Mouse (Mus musculus): Measurements from ENCODE around the gene Cdh9. TPM values are rescaled to one million over a fixed set of nuclear protein-coding genes. Genes with fewer than 3 reads are reported as not detected.

Gene Cdh9
- polyA plus RNA-seq, 1 experiment, result not detected

DNA sequence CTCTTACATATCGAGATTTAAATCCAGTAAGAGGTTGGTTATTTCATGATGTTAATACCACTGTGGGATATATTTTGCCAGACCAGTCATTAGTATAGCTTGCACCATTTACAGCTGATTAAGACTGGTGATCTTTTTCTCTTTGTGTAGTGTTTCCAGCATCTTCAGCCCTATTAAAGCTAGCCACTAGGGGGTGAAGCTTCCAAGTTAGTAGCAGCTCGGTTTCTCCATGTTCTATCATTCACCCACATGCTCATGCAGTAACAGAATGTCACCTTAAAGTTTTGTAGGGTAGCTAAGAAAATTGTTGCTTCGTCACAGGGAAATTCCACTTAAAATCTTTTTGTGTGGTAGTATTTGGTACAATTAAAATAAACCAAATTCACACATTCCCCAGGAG, 82.2 kb downstream of the Cdh9 start:
- no peaks in the 10 kb centered on the region for H3K27me3 ChIP-seq (ENCODE audit: control insufficient read depth, insufficient read depth, insufficient read length)
- no peaks in the 10 kb centered on the region for H3K36me3 ChIP-seq (ENCODE audit: control insufficient read depth, insufficient read depth)
- H3K79me2 ChIP-seq (ENCODE audit: control insufficient read depth, insufficient read depth), result no peaks in the 10 kb centered on the region
- no peak overlapping the region for H3K4me3 ChIP-seq
- H3K4me2 ChIP-seq (ENCODE audit: low read depth), result no peak overlapping the region
- H3ac ChIP-seq (ENCODE audit: control insufficient read depth, insufficient read length), result no peak overlapping the region
- TF ChIP-seq MYOD1 (IDR thresholded peaks at IDR 0.05; ENCODE audit: control insufficient read depth in 1 of 3, insufficient read length in 2 of 3, low read depth in 2 of 3) (no peak), REST (IDR thresholded peaks at IDR 0.05; ENCODE audit: insufficient read depth, insufficient read length) (no peak), MAX (IDR thresholded peaks at IDR 0.05; ENCODE audit: low read depth) (no peak), TCF3 (IDR thresholded peaks at IDR 0.05; ENCODE audit: insufficient read length, low read depth) (no peak), CEBPB (IDR thresholded peaks at IDR 0.05; ENCODE audit: insufficient read depth, poor library complexity, severe bottlenecking) (no peak), POLR2A (IDR thresholded peaks at IDR 0.05; ENCODE audit: insufficient read length, low read depth) (no peak), POLR2AphosphoS2 (IDR thresholded peaks at IDR 0.05; ENCODE audit: insufficient read length, low read depth) (no peak), TCF12 (IDR thresholded peaks at IDR 0.05; ENCODE audit: insufficient read depth, poor library complexity, severe bottlenecking) (no peak)

DNA sequence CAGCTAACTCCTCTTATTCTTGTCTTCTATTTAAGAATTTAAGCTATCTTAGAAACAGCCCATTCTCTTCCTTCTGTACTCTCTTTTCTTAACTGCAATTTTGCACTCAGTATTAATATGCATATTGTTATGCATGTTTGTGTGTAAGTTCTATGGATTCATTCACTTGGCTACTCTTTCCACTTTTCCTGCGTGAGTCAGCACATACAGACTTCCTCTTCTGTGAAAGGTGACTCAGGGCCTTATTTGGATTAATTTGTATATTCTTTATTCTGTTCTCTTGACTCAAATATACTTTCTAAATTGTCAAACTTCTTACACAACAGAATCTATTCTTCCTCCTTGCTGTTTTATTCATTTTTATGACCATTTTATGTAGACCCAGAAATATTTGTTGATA, 85.5 kb downstream of the Cdh9 start:
- no peak overlapping the region for H3K4me3 ChIP-seq
- no peak for TF ChIP-seq TCF12 (IDR thresholded peaks at IDR 0.05; ENCODE audit: insufficient read depth, poor library complexity, severe bottlenecking)
- no peak for TF ChIP-seq REST (IDR thresholded peaks at IDR 0.05; ENCODE audit: insufficient read depth, insufficient read length)
- TF ChIP-seq TCF3 (IDR thresholded peaks at IDR 0.05; ENCODE audit: insufficient read length, low read depth), result no peak
- no peak for TF ChIP-seq POLR2AphosphoS2 (IDR thresholded peaks at IDR 0.05; ENCODE audit: insufficient read length, low read depth)
- TF ChIP-seq CEBPB (IDR thresholded peaks at IDR 0.05; ENCODE audit: insufficient read depth, poor library complexity, severe bottlenecking), result no peak
- no peak for TF ChIP-seq MAX (IDR thresholded peaks at IDR 0.05; ENCODE audit: low read depth)
- TF ChIP-seq POLR2A (IDR thresholded peaks at IDR 0.05; ENCODE audit: insufficient read length, low read depth), result no peak
- TF ChIP-seq USF1 (IDR thresholded peaks at IDR 0.05; ENCODE audit: low read depth), result no peak
- no peak for TF ChIP-seq SRF (IDR thresholded peaks at IDR 0.05; ENCODE audit: control insufficient read depth, insufficient read length, low read depth)
- TF ChIP-seq MYOG (IDR thresholded peaks at IDR 0.05; ENCODE audit: control insufficient read depth in 1 of 3, insufficient read depth in 1 of 3, insufficient read length in 2 of 3, low read depth in 2 of 3), result no peak
- no peak for TF ChIP-seq E2F4 (IDR thresholded peaks at IDR 0.05; ENCODE audit: insufficient read depth)
- TF ChIP-seq MYOD1 (IDR thresholded peaks at IDR 0.05; ENCODE audit: control insufficient read depth in 1 of 3, insufficient read length in 2 of 3, low read depth in 2 of 3), result no peak

DNA sequence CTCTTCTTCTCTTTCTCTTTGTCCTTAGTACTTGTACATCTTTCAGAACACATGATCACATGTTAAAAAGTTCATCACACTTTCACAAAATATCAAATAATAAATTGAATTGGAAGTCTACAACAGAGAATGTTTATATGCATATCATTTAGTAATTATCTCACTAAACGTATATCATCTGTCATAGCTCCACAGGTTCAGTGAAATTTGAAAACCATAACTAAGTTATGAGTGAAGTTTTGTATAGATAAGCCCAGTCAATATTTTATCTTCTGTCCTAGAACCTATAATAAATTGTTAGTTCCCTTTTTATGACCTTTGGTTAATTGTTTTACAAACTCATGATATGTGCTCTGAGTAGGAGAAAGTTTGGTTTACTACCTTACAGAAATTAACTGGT, 106.2 kb downstream of the Cdh9 start:
- TF ChIP-seq CEBPB (IDR thresholded peaks at IDR 0.05; ENCODE audit: insufficient read depth, poor library complexity, severe bottlenecking) (no peak), MAX (IDR thresholded peaks at IDR 0.05; ENCODE audit: low read depth) (no peak), MYOG (IDR thresholded peaks at IDR 0.05; ENCODE audit: control insufficient read depth in 1 of 3, insufficient read depth in 1 of 3, insufficient read length in 2 of 3, low read depth in 2 of 3) (no peak), REST (IDR thresholded peaks at IDR 0.05; ENCODE audit: insufficient read depth, insufficient read length) (no peak), SRF (IDR thresholded peaks at IDR 0.05; ENCODE audit: control insufficient read depth, insufficient read length, low read depth) (no peak), POLR2A (IDR thresholded peaks at IDR 0.05; ENCODE audit: insufficient read length, low read depth) (no peak), TCF3 (IDR thresholded peaks at IDR 0.05; ENCODE audit: insufficient read length, low read depth) (no peak), USF1 (IDR thresholded peaks at IDR 0.05; ENCODE audit: low read depth) (no peak), E2F4 (IDR thresholded peaks at IDR 0.05; ENCODE audit: insufficient read depth) (no peak), MYOD1 (IDR thresholded peaks at IDR 0.05; ENCODE audit: control insufficient read depth in 1 of 3, insufficient read length in 2 of 3, low read depth in 2 of 3) (no peak), TCF12 (IDR thresholded peaks at IDR 0.05; ENCODE audit: insufficient read depth, poor library complexity, severe bottlenecking) (no peak), POLR2AphosphoS2 (IDR thresholded peaks at IDR 0.05; ENCODE audit: insufficient read length, low read depth) (no peak)
- Histone ChIP-seq H3K79me2 (ENCODE audit: control insufficient read depth, insufficient read depth) (no peaks in the 10 kb centered on the region), H3K27me3 (ENCODE audit: control insufficient read depth, insufficient read depth, insufficient read length) (no peaks in the 10 kb centered on the region), H3K36me3 (ENCODE audit: control insufficient read depth, insufficient read depth) (no peaks in the 10 kb centered on the region), H3ac (ENCODE audit: control insufficient read depth, insufficient read length) (no peak overlapping the region), H3K4me2 (ENCODE audit: low read depth) (no peak overlapping the region), H3K4me3 (no peak overlapping the region)

More for the DNA sequence above, 85.5 kb downstream of the Cdh9 start:
- H3K27me3 ChIP-seq (ENCODE audit: control insufficient read depth, insufficient read depth, insufficient read length), result no peaks in the 10 kb centered on the region
- no peaks in the 10 kb centered on the region for H3K36me3 ChIP-seq (ENCODE audit: control insufficient read depth, insufficient read depth)
- no peak overlapping the region for H3ac ChIP-seq (ENCODE audit: control insufficient read depth, insufficient read length)
- H3K4me2 ChIP-seq (ENCODE audit: low read depth), result no peak overlapping the region
- no peaks in the 10 kb centered on the region for H3K79me2 ChIP-seq (ENCODE audit: control insufficient read depth, insufficient read depth)

DNA sequence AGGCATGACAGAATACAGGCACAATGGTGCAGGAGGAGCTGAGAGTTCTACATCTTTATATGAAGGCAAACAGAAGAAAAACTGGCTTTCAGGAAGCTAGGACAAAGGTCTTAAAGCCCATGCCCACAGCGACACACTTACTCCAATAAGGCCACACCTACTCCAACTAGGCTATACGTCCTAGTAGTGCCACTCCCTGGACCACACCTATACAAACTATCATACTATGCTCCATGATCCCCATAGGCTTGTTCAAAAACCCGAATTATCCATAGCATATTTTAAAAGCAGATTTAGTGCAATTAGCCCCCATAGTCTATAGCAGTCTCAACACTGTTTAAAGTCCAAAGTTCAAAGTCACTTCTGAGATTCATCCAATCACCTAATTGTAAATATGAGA, 154.0 kb downstream of the Cdh9 start:
- TF ChIP-seq MYOG (IDR thresholded peaks at IDR 0.05; ENCODE audit: control insufficient read depth in 1 of 3, insufficient read depth in 1 of 3, insufficient read length in 2 of 3, low read depth in 2 of 3) (no peak), MAX (IDR thresholded peaks at IDR 0.05; ENCODE audit: low read depth) (no peak), TCF12 (IDR thresholded peaks at IDR 0.05; ENCODE audit: insufficient read depth, poor library complexity, severe bottlenecking) (no peak), POLR2A (IDR thresholded peaks at IDR 0.05; ENCODE audit: insufficient read length, low read depth) (no peak), SRF (IDR thresholded peaks at IDR 0.05; ENCODE audit: control insufficient read depth, insufficient read length, low read depth) (no peak), MYOD1 (IDR thresholded peaks at IDR 0.05; ENCODE audit: control insufficient read depth in 1 of 3, insufficient read length in 2 of 3, low read depth in 2 of 3) (no peak), POLR2AphosphoS2 (IDR thresholded peaks at IDR 0.05; ENCODE audit: insufficient read length, low read depth) (no peak), REST (IDR thresholded peaks at IDR 0.05; ENCODE audit: insufficient read depth, insufficient read length) (no peak), E2F4 (IDR thresholded peaks at IDR 0.05; ENCODE audit: insufficient read depth) (no peak), USF1 (IDR thresholded peaks at IDR 0.05; ENCODE audit: low read depth) (no peak), TCF3 (IDR thresholded peaks at IDR 0.05; ENCODE audit: insufficient read length, low read depth) (no peak), CEBPB (IDR thresholded peaks at IDR 0.05; ENCODE audit: insufficient read depth, poor library complexity, severe bottlenecking) (no peak)
- H3ac ChIP-seq (ENCODE audit: control insufficient read depth, insufficient read length), result no peak overlapping the region
- no peak overlapping the region for H3K4me2 ChIP-seq (ENCODE audit: low read depth)

More for the DNA sequence above, 154.0 kb downstream of the Cdh9 start:
- no peaks in the 10 kb centered on the region for H3K36me3 ChIP-seq (ENCODE audit: control insufficient read depth, insufficient read depth)
- H3K4me3 ChIP-seq, result no peak overlapping the region
- H3K79me2 ChIP-seq (ENCODE audit: control insufficient read depth, insufficient read depth), result no peaks in the 10 kb centered on the region
- no peaks in the 10 kb centered on the region for H3K27me3 ChIP-seq (ENCODE audit: control insufficient read depth, insufficient read depth, insufficient read length)

All from myocyte (in vitro differentiated cells).